Mouse (Mus musculus) hindbrain, embryonic 12.5 days (tissue): ENCODE measurements at regions not wholly inside any gene's neighbourhood (a gene's known extent, or its start where the extent isn't known, plus 50 kb on each side); places are given as distances from the start of the nearest gene placed in this dataset.
A peak's percentile ranks its signal among the peaks of the same experiment; 100 is the strongest.

Experiments
- ATAC-seq: fragments of 200-750 bp; cut with Nextera tagmentation; 2 replicates; pipeline ENCODE4 v1.8.0; 2017; ENCODE audit warnings: moderate TSS enrichment; ENCODE audit not compliant: low FRiP score
- H3K27ac ChIP-seq: fragments of 300-500 bp; sonication (generic); 2 replicates; pipeline ENCODE4 v1.5.1; 2016; ENCODE audit warnings: mild to moderate bottlenecking
- H3K27me3 ChIP-seq: fragments of 300-500 bp; sonication (generic); 2 replicates; pipeline ENCODE4 v1.6.1; 2016; ENCODE audit warnings: mild to moderate bottlenecking
- H3K36me3 ChIP-seq: fragments of 300-500 bp; sonication (generic); 2 replicates; pipeline ENCODE4 v1.6.1; 2016; ENCODE audit warnings: mild to moderate bottlenecking
- H3K4me1 ChIP-seq: fragments of 300-500 bp; sonication (generic); 2 replicates; pipeline ENCODE4 v1.6.1; 2016
- H3K4me2 ChIP-seq: fragments of 300-500 bp; sonication (generic); replicated peaks from 2 replicates; pipeline ENCODE4 v1.6.1; 2016; ENCODE audit warnings: mild to moderate bottlenecking
- H3K4me3 ChIP-seq: fragments of 300-500 bp; sonication (generic); 2 replicates; pipeline ENCODE4 v1.5.1; 2016; ENCODE audit warnings: mild to moderate bottlenecking
- H3K9ac ChIP-seq: fragments of 300-500 bp; sonication (generic); 2 replicates; pipeline ENCODE4 v1.6.1; 2016; ENCODE audit warnings: mild to moderate bottlenecking, moderate library complexity
- H3K9me3 ChIP-seq: fragments of 300-500 bp; sonication (generic); replicated peaks from 2 replicates; pipeline ENCODE4 v1.6.1; 2016; ENCODE audit warnings: mild to moderate bottlenecking
- WGBS: fragments of 180-500 bp; shearing (Covaris S2); methylation state at CpG from one replicate; pipeline ENCODE4 v1.1.7; 2016; 5-methylcytosine and 5-hydroxymethylcytosine counted together

DNA sequence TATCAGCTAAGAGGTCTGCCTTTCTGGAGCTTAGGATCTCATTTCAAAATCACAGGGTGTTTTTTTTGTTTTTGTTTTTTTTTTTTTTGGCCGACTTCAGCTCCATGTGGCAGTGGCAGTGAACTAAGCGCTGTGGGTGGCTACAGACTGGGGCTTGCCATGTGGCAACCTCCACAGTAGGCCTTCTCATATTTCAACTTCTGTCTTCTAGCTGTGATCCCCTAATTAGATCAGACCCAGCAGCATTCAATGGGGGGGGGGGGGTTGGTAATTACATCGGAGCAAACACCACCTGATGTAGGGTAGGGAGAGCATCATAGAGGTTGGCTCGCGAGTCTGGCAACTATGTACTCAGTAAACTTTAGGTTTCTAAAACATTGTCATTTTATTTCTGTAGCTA, 392.1 kb upstream of the Dcn start:
- Histone ChIP-seq H3K27me3 (no peaks in the 10 kb centered on the region), H3K4me1 (no peaks in the 10 kb centered on the region), H3K9ac (no peak overlapping the region), H3K9me3 (no peaks in the 10 kb centered on the region), H3K4me3 (no peak overlapping the region), H3K4me2 (no peak overlapping the region), H3K27ac (no peak overlapping the region), H3K36me3 (no peaks in the 10 kb centered on the region)
- WGBS = 50% methylated on average over 5 of the region's 5 CpGs
- 0 out of 2 replicates have a peak, but pooled peaks have one; percentile 29 for ATAC-seq

DNA sequence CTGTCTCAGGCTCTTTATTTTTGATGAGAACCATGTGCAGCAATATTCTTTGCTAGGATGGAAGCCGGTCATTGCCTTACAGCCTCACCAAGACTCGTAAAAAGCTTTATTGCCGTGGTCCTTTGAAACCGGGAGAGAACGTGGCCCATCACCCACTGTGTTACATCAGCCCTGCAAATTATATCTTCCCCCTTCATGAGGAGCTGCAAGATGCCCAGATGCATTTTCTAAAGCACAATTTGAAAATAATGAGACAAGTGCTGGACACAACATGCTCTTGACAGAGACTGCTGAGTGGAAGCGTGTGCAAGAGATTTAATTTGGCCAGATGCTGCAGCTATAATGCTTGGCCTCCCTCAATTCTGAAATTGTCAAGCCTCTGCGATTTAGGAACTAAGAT, 389.2 kb upstream of the Dcn start:
- Histone ChIP-seq H3K9ac (no peak overlapping the region), H3K36me3 (no peaks in the 10 kb centered on the region), H3K27me3 (no peaks in the 10 kb centered on the region), H3K4me2 (no peak overlapping the region), H3K27ac (no peak overlapping the region), H3K4me3 (no peak overlapping the region), H3K9me3 (no peaks in the 10 kb centered on the region), H3K4me1 (0 out of 2 replicates have a peak, but pooled peaks cover 3% of the 10 kb centered on the region)
- ATAC-seq = no peak
- 69% methylated on average over 7 of the region's 7 CpGs for WGBS

DNA sequence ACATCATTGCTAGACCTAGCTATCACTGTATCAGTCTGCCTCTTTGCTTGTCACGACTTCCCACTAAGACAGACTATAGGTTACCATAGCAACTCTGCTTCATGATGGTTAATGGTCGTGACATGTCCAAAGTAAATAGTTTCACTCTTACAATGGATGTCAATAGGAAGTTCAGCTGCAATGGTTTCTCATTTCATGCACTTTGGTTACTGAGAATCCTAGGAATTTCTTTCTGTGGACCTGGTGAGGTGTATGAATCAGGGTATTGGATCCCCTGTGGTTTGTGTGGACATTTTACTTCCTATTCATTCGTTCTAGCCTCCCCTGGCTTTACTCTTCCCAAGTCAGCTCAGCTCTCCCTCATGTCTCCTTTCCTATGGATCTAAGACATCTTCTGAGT, 385.5 kb upstream of the Dcn start:
- Histone ChIP-seq H3K9ac (no peak overlapping the region), H3K27me3 (no peaks in the 10 kb centered on the region), H3K4me3 (no peak overlapping the region), H3K36me3 (no peaks in the 10 kb centered on the region), H3K4me1 (0 out of 2 replicates have a peak, but pooled peaks cover 3% of the 10 kb centered on the region), H3K27ac (no peak overlapping the region), H3K9me3 (no peaks in the 10 kb centered on the region), H3K4me2 (no peak overlapping the region)
- 11% methylated on average over 3 of the region's 3 CpGs for WGBS
- ATAC-seq = no peak

DNA sequence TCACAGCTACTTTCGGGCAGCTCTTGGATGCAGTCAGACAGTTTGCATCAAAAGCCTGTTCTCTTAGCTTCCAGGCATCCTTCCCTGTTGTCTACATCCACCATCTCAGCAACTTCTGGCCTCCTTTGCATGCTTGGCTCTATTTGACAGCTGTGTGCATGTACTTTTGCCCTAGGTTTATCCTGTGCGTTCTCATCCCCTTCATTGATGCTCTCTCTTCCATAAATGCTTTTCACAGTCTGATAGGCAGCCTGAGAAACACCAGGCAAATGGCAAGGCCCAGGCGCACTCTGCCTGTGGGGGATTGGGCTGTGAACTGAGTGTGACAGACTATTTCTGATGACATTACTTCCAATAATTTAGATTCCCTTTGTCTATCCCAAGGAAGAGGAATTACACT, 364.9 kb upstream of the Dcn start:
- 77% methylated on average over 3 of the region's 3 CpGs for WGBS
- no peak for ATAC-seq
- H3K4me1 ChIP-seq = 0 out of 2 replicates have a peak, but pooled peaks cover 2% of the 10 kb centered on the region
- H3K4me3 ChIP-seq = no peak overlapping the region
- H3K9ac ChIP-seq = no peak overlapping the region
- no peaks in the 10 kb centered on the region for H3K9me3 ChIP-seq
- H3K27ac ChIP-seq = no peak overlapping the region
- no peaks in the 10 kb centered on the region for H3K36me3 ChIP-seq
- H3K27me3 ChIP-seq = no peaks in the 10 kb centered on the region
- H3K4me2 ChIP-seq = no peak overlapping the region

DNA sequence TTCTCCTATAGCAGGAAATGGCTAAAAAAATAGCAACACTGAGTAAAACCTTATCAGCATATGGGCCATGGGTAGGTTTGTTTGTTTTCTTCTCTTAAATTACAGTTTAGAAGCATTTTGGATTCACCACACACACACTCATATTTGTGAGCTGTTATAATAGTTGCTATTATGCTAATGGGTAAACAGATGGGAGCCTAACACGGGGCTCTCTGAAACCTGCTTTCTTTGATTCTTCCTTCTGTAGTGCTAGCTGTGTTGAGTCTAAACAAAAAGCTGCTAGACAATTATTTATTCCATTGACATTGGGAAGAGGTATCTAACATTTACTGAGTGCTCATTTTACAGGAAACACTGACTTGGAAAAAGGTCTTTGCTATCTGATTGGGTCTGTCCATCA, 356.7 kb upstream of the Dcn start:
- Histone ChIP-seq H3K9me3 (no peaks in the 10 kb centered on the region), H3K4me3 (no peak overlapping the region), H3K4me2 (no peak overlapping the region), H3K27ac (no peak overlapping the region), H3K27me3 (no peaks in the 10 kb centered on the region), H3K4me1 (no peaks in the 10 kb centered on the region), H3K36me3 (no peaks in the 10 kb centered on the region), H3K9ac (no peak overlapping the region)
- no peak for ATAC-seq
- 60% methylated on average over 1 of the region's 1 CpGs for WGBS

DNA sequence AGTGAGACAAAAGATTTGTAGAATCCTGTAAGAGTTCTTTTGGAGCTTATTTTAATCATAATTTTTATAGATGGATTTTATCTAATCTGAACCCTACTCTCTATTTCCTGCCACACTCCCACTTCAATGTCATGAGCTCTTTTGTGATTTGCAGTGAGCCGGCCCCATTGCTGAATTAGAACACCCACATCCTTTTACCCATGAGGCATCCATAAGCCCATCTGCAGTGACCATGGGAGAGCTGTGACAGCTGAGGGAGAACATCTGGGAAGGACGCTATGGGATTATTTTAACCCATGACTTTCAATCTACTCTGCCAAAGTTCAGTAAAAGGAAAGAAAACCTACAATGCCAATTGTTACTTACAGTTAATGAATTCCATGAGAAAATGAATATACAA, 337.8 kb upstream of the Dcn start:
- WGBS = 74% methylated on average over 2 of the region's 2 CpGs
- ATAC-seq = no peak
- Histone ChIP-seq H3K4me1 (no peaks in the 10 kb centered on the region), H3K9ac (no peak overlapping the region), H3K36me3 (no peaks in the 10 kb centered on the region), H3K4me2 (no peak overlapping the region), H3K27me3 (no peaks in the 10 kb centered on the region), H3K27ac (no peak overlapping the region), H3K4me3 (no peak overlapping the region), H3K9me3 (no peaks in the 10 kb centered on the region)

DNA sequence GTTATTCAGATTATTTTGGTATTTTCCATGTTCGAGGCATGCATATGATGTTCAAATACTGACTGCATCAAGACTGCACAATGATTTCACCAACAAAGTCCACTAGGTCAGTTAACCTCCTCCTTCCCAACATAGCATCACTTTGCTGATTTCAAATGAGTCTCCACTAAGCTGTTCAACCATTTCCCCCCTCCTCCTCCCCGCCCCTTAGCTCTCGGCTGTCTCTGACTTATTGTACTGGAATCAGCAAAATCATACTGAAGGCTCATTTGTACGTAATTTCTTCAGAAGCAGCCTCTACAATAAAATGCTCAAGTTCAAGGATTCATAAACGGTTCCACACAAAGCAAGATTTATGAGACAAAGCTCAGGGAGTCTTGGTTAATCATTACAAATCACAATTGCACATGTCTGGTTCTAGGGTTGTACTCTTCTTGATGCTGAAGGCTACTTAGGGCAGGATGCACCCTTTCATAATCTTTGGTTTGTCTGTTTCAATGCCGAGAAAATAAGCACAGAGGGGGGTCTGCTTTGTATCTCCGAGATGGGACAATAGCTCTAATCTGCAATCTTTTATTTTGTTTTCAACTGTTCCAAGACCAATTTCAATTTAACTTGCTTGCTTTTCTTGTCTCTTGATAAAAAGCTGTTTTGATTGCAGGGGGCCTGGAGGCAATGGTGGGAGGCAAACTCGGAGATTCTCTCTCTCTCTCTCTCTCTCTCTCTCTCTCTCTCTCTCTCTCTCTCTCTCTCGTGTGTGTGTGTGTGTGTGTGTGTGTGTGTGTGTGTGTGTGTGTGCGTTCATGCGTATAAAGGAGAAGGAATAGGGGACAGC, 320.6 kb upstream of the Dcn start:
- Histone ChIP-seq H3K9me3 (no peaks in the 10 kb centered on the region), H3K27ac (peak overlapping the region; percentile 58; the same call in 1 of the 2 replicates), H3K27me3 (no peaks in the 10 kb centered on the region), H3K36me3 (no peaks in the 10 kb centered on the region), H3K4me3 (no peak overlapping the region), H3K4me1 (peaks cover 12% of the 10 kb centered on the region; the same call in 1 of the 2 replicates), H3K4me2 (no peak overlapping the region), H3K9ac (no peak overlapping the region)
- WGBS = 56% methylated on average over 10 of the region's 11 CpGs
- peak; percentile 23; the same call in 1 of the 2 replicates for ATAC-seq

DNA sequence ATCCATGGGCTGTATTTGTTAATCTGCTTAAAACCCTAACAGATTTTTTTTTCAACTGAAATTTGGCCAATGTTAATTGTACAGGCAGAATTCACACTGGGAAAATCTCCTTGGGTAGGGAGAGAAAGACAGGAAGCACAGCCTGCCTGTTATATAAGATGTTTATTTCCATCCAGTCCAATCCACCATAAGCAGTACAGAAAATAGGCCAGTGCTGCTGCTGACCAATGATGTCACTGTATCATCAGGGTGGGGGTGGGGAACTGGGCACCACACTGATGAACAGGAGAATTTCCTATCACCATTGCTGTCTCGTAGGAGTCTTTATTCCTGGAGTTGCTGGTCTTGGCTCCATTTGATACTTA, 320.0 kb upstream of the Dcn start:
- no peaks in the 10 kb centered on the region for H3K36me3 ChIP-seq
- WGBS = 45% methylated on average over 1 of the region's 1 CpGs
- no peak overlapping the region for H3K4me3 ChIP-seq
- H3K27me3 ChIP-seq = no peaks in the 10 kb centered on the region
- no peak overlapping the region for H3K4me2 ChIP-seq
- H3K27ac ChIP-seq = peak overlapping the region; percentile 58
- peaks cover 12% of the 10 kb centered on the region; the same call in 1 of the 2 replicates for H3K4me1 ChIP-seq
- no peak overlapping the region for H3K9ac ChIP-seq
- ATAC-seq = peak; percentile 51; the same call in 1 of the 2 replicates
- H3K9me3 ChIP-seq = no peaks in the 10 kb centered on the region

DNA sequence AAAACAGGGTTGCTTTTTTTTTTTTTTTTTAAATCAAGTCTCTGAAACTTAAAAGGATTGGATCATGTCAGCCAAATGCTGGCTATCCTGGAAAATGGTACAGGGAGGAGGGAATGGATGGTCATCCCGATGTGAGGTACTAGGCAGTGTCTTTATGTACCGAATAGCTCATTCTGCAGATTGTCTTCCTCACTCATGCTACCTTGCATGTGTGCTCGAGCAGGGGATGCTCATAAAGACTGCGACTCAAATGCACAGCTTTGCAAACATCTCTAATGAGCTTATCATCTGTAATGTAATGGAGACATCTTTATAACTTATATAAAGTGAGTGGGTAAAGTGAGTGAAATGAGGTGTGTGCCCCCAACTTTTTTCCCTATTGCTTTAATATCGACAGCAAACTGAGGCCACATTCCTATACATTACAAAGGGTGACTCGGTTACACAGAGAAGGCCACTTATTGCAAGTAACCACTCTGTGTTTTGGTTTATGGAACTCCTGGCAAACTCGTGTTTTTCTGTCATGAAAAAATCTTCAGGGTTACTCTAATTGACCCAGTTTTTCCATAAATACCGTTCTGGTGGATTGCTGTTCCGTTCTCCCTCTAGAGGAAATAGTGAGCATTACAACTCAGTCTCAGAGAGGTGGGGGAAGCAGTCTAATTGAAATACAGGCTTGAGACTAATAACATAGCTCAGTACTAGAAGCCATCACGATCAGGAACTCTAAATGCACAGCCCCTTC, 319.4 kb upstream of the Dcn start:
- 52% methylated on average over 10 of the region's 10 CpGs for WGBS
- peak; percentile 56; the same call in 1 of the 2 replicates for ATAC-seq
- no peak overlapping the region for H3K4me3 ChIP-seq
- H3K4me2 ChIP-seq = no peak overlapping the region
- H3K9ac ChIP-seq = no peak overlapping the region
- peak overlapping the region; percentile 58; the same call in 1 of the 2 replicates for H3K27ac ChIP-seq
- no peaks in the 10 kb centered on the region for H3K9me3 ChIP-seq
- no peaks in the 10 kb centered on the region for H3K27me3 ChIP-seq
- H3K36me3 ChIP-seq = no peaks in the 10 kb centered on the region
- peaks cover 12% of the 10 kb centered on the region; the same call in 1 of the 2 replicates for H3K4me1 ChIP-seq

DNA sequence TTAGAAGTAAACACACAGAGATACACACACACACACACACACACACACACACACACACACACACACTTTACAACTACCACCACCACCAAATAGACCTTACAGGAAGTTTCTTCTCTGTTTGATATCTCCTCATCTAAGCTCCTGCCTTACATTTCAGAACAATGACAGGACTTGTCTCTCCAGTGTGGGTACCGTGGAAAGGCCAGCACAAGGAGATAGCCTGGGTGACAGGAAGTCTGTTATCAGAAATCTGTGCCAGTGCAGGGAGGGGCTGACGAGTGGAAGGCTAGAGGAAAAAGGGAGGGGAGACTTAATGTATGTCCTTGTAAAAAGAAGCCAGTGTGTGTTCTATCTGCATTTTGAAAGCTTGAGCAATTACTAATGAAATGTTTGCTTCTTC, 318.5 kb upstream of the Dcn start:
- H3K9me3 ChIP-seq = no peaks in the 10 kb centered on the region
- H3K4me2 ChIP-seq = no peak overlapping the region
- H3K36me3 ChIP-seq = no peaks in the 10 kb centered on the region
- 53% methylated on average over 2 of the region's 2 CpGs for WGBS
- peaks cover 12% of the 10 kb centered on the region; the same call in 1 of the 2 replicates for H3K4me1 ChIP-seq
- H3K9ac ChIP-seq = no peak overlapping the region
- no peaks in the 10 kb centered on the region for H3K27me3 ChIP-seq
- H3K4me3 ChIP-seq = no peak overlapping the region
- no peak for ATAC-seq
- no peak overlapping the region for H3K27ac ChIP-seq

DNA sequence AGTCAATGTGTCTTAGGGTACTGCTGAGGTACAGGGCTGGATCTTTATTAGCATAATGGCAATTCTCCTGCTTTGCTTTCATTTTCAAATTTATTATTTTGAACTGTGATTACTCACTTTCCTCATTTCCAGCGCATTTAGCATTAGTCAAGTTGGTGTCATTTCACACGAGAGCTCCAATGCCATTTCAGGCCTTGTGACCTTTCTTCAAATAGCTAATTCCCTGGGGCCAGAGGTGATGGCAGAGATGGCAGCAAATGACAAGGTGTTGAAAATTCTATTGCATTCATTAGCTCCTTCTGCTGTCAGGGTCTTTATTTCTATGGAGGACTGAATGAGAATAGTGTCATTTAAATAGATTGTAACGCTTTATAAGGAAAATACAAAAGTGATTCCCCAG, 300.9 kb upstream of the Dcn start:
- Histone ChIP-seq H3K4me1 (no peaks in the 10 kb centered on the region), H3K9ac (no peak overlapping the region), H3K4me3 (no peak overlapping the region), H3K9me3 (no peaks in the 10 kb centered on the region), H3K4me2 (no peak overlapping the region), H3K27me3 (no peaks in the 10 kb centered on the region), H3K36me3 (no peaks in the 10 kb centered on the region), H3K27ac (no peak overlapping the region)
- WGBS = 50% methylated on average over 3 of the region's 3 CpGs
- no peak for ATAC-seq

DNA sequence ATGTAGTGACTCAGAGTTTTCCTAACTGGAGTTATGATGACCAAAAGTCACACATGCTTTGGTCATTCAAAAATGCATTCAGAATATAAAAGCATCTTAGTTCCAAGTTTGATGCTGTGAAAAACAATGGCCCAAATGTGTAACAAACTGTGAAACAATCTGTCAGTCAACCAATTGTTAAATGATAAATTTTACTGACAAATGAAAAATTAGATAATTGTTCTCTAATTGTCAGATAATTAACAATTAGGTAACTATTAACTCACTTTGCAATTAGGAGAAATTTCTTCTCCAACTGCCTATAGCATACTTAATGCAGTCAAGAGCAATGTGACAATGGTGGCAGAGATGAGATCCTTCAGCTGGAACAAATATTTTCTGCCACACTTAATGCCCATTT, 289.7 kb upstream of the Dcn start:
- Histone ChIP-seq H3K9me3 (no peaks in the 10 kb centered on the region), H3K9ac (no peak overlapping the region), H3K36me3 (no peaks in the 10 kb centered on the region), H3K4me2 (no peak overlapping the region), H3K27me3 (no peaks in the 10 kb centered on the region), H3K27ac (no peak overlapping the region), H3K4me1 (no peaks in the 10 kb centered on the region), H3K4me3 (no peak overlapping the region)
- no peak for ATAC-seq
